Mouse (Mus musculus): ENCODE measurements around the gene Sat2. TPM values are rescaled to one million over a fixed set of nuclear protein-coding genes. Genes with fewer than 3 reads are reported as not detected.

Gene Sat2
- polyA plus RNA-seq, 1 experiment from 2014 or later = 16.9 TPM

GRCm38 (mm10) chr11:69666665-69667005 lies 44.8 kb downstream of the Sat2 start:
- Histone ChIP-seq H3K27ac (ENCODE audit: low read depth, low read length) (no peak overlapping the region), H3K4me1 (ENCODE audit: control insufficient read depth, insufficient read depth, low read length) (peaks cover 10% of the 10 kb centered on the region; the same call in 1 of the 2 replicates), H3K9ac (ENCODE audit: low read depth, low read length) (no peak overlapping the region), H3K9me3 (ENCODE audit: control insufficient read depth, low read length) (no peaks in the 10 kb centered on the region), H3K27me3 (ENCODE audit: control insufficient read depth, insufficient read depth, low read length) (no peaks in the 10 kb centered on the region), H3K36me3 (ENCODE audit: control insufficient read depth, insufficient read depth, low read length) (peaks cover 65% of the 10 kb centered on the region), H3K4me2 (replicated peaks; ENCODE audit: low read depth, low read length) (no peak overlapping the region), H3K4me3 (ENCODE audit: low read length) (no peak overlapping the region)
- WGBS = 89% methylated on average over 3 of the region's 3 CpGs
- no peak for ATAC-seq (ENCODE audit: low FRiP score, low TSS enrichment)

GRCm38 (mm10) chr11:69670786-69671725 lies 49.2 kb downstream of the Sat2 start:
- ATAC-seq (ENCODE audit: low FRiP score, low TSS enrichment) = peak; percentile 73
- peaks cover 9% of the 10 kb centered on the region; the same call in 1 of the 2 replicates for H3K4me1 ChIP-seq (ENCODE audit: control insufficient read depth, insufficient read depth, low read length)
- no peaks in the 10 kb centered on the region for H3K9me3 ChIP-seq (ENCODE audit: control insufficient read depth, low read length)
- peak overlapping the region; percentile 100 for H3K9ac ChIP-seq (ENCODE audit: low read depth, low read length)
- peak overlapping the region; percentile 65 for H3K4me2 ChIP-seq (replicated peaks; ENCODE audit: low read depth, low read length)
- peaks cover 73% of the 10 kb centered on the region for H3K36me3 ChIP-seq (ENCODE audit: control insufficient read depth, insufficient read depth, low read length)
- H3K4me3 ChIP-seq (ENCODE audit: low read length) = peak overlapping the region; percentile 100
- H3K27me3 ChIP-seq (ENCODE audit: control insufficient read depth, insufficient read depth, low read length) = no peaks in the 10 kb centered on the region
- 2% methylated on average over 54 of the region's 61 CpGs for WGBS
- H3K27ac ChIP-seq (ENCODE audit: low read depth, low read length) = peak overlapping the region; percentile 97

- H3K27me3 ChIP-seq (ENCODE audit: control insufficient read depth, insufficient read depth, low read length) = no peaks in the 10 kb centered on the region
- no peaks in the 10 kb centered on the region for H3K9me3 ChIP-seq (ENCODE audit: control insufficient read depth, low read length)
- ATAC-seq (ENCODE audit: low FRiP score, low TSS enrichment) = peak; percentile 13
- H3K36me3 ChIP-seq (ENCODE audit: control insufficient read depth, insufficient read depth, low read length) = peaks cover 73% of the 10 kb centered on the region
- peak overlapping the region; percentile 65 for H3K4me2 ChIP-seq (replicated peaks; ENCODE audit: low read depth, low read length)
- peak overlapping the region; percentile 100 for H3K9ac ChIP-seq (ENCODE audit: low read depth, low read length)
- H3K4me3 ChIP-seq (ENCODE audit: low read length) = peak overlapping the region; percentile 100
- H3K4me1 ChIP-seq (ENCODE audit: control insufficient read depth, insufficient read depth, low read length) = peaks cover 9% of the 10 kb centered on the region; the same call in 1 of the 2 replicates
- H3K27ac ChIP-seq (ENCODE audit: low read depth, low read length) = peak overlapping the region; percentile 97
- WGBS = under 1% methylated on average over 38 of the region's 43 CpGs
Observed at GRCm38 (mm10) chr11:69671726-69672124, 49.9 kb downstream of the Sat2 start.

- peak within 1 kb of the TSS; percentile 100 for H3K4me3 ChIP-seq (ENCODE audit: low read length)
- H3K9me3 ChIP-seq (ENCODE audit: control insufficient read depth, low read length) = no peaks in the 10 kb centered on the region
- peak; percentile 98 for ATAC-seq (ENCODE audit: low FRiP score, low TSS enrichment)
- H3K27ac ChIP-seq (ENCODE audit: low read depth, low read length) = peak within 1 kb of the TSS; percentile 97
- peaks cover 9% of the 10 kb centered on the region; the same call in 1 of the 2 replicates for H3K4me1 ChIP-seq (ENCODE audit: control insufficient read depth, insufficient read depth, low read length)
- peak within 1 kb of the TSS; percentile 65 for H3K4me2 ChIP-seq (replicated peaks; ENCODE audit: low read depth, low read length)
- H3K36me3 ChIP-seq (ENCODE audit: control insufficient read depth, insufficient read depth, low read length) = peaks cover 78% of the 10 kb centered on the region
- no peaks in the 10 kb centered on the region for H3K27me3 ChIP-seq (ENCODE audit: control insufficient read depth, insufficient read depth, low read length)
- WGBS = under 1% methylated on average over 36 of the region's 36 CpGs
- peak within 1 kb of the TSS; percentile 100 for H3K9ac ChIP-seq (ENCODE audit: low read depth, low read length)
Observed at GRCm38 (mm10) chr11:69672211-69672706, 50.4 kb downstream of the Sat2 start, which contains the start of gene Eif4a1. TSS of gene Eif4a1 (minus strand) at chr11:69672423.

MicroRNA genes within 50 kb of the gene (microRNA counts, 519-probe panel; counts per million panel counts)
- microRNA mmu-miR-1934 (not detected), microRNA mmu-miR-467f (3,578 counts per million, percentile 16 among the panel's probes with 10 or more counts)

Small RNAs within 50 kb of the gene (microRNA-seq; reads per million reads assigned to microRNA genes)
- 5.5 reads per million, percentile 20 among the genes with 10 or more reads in this experiment for gene Mir1934
- not detected for gene Mir467f

Other genes with a start within 250 kb of the Sat2 start
- 172 and 221 TPM in 2 replicates for gene Naa38, start 226.5 kb upstream of the Sat2 start, polyA plus RNA-seq (2014; fragmentation: Nextera tagmentation; extraction: Ambion mirVana)
- gene Cyb5d1, start 226.4 kb upstream of the Sat2 start, polyA plus RNA-seq (2014; fragmentation: Nextera tagmentation; extraction: Ambion mirVana) = 11.1 and 23.9 TPM in 2 replicates
- gene Tmem88, start 223.8 kb upstream of the Sat2 start, polyA plus RNA-seq (2014; fragmentation: Nextera tagmentation; extraction: Ambion mirVana) = 36.8 and 39.6 TPM in 2 replicates
- 36.1 and 37.4 TPM in 2 replicates for gene Kdm6b, start 208.3 kb upstream of the Sat2 start, polyA plus RNA-seq (2014; fragmentation: Nextera tagmentation; extraction: Ambion mirVana)
- gene Dnah2, start 72.9 kb upstream of the Sat2 start, polyA plus RNA-seq (2014; fragmentation: Nextera tagmentation; extraction: Ambion mirVana) = 0.87 and 1.5 TPM in 2 replicates
- 3.9 and 9.0 TPM in 2 replicates for gene Efnb3, start 61.8 kb upstream of the Sat2 start, polyA plus RNA-seq (2014; fragmentation: Nextera tagmentation; extraction: Ambion mirVana)
- gene Wrap53, start 41.8 kb upstream of the Sat2 start, polyA plus RNA-seq (2014; fragmentation: Nextera tagmentation; extraction: Ambion mirVana) = 26.9 and 31.9 TPM in 2 replicates
- gene Trp53, start 41.7 kb upstream of the Sat2 start, polyA plus RNA-seq (2014; fragmentation: Nextera tagmentation; extraction: Ambion mirVana) = 214 and 219 TPM in 2 replicates
- gene Atp1b2, start 16.1 kb upstream of the Sat2 start, polyA plus RNA-seq (2014; fragmentation: Nextera tagmentation; extraction: Ambion mirVana) = 7.6 and 11.4 TPM in 2 replicates
- gene Shbg, start 4.1 kb upstream of the Sat2 start, polyA plus RNA-seq (2014; fragmentation: Nextera tagmentation; extraction: Ambion mirVana) = not detected in 2 replicates
- 30.7 and 33.3 TPM in 2 replicates for gene Fxr2, start 11.0 kb downstream of the Sat2 start, polyA plus RNA-seq (2014; fragmentation: Nextera tagmentation; extraction: Ambion mirVana)
- 0.51 TPM in 1 of 2 replicates, not detected in the other for gene Sox15, start 33.3 kb downstream of the Sat2 start, polyA plus RNA-seq (2014; fragmentation: Nextera tagmentation; extraction: Ambion mirVana)
- 42.3 and 71.8 TPM in 2 replicates for gene Mpdu1, start 40.6 kb downstream of the Sat2 start, polyA plus RNA-seq (2014; fragmentation: Nextera tagmentation; extraction: Ambion mirVana)
- 8.5 and 10.5 TPM in 2 replicates for gene Cd68, start 44.1 kb downstream of the Sat2 start, polyA plus RNA-seq (2014; fragmentation: Nextera tagmentation; extraction: Ambion mirVana)
- 729 and 1,177 TPM in 2 replicates for gene Eif4a1, start 50.4 kb downstream of the Sat2 start, polyA plus RNA-seq (2014; fragmentation: Nextera tagmentation; extraction: Ambion mirVana)
- 95.2 and 102 TPM in 2 replicates for gene Senp3, start 60.1 kb downstream of the Sat2 start, polyA plus RNA-seq (2014; fragmentation: Nextera tagmentation; extraction: Ambion mirVana)
- gene Tnfsf13, start 63.8 kb downstream of the Sat2 start, polyA plus RNA-seq (2014; fragmentation: Nextera tagmentation; extraction: Ambion mirVana) = 0.34 and 0.60 TPM in 2 replicates
- gene Tnfsf12, start 73.8 kb downstream of the Sat2 start, polyA plus RNA-seq (2014; fragmentation: Nextera tagmentation; extraction: Ambion mirVana) = 6.9 and 8.6 TPM in 2 replicates
- gene Tnfsfm13, start 74.1 kb downstream of the Sat2 start, polyA plus RNA-seq (2014; fragmentation: Nextera tagmentation; extraction: Ambion mirVana) = 4.6 and 4.9 TPM in 2 replicates
- 30.2 and 58.4 TPM in 2 replicates for gene Polr2a, start 136.6 kb downstream of the Sat2 start, polyA plus RNA-seq (2014; fragmentation: Nextera tagmentation; extraction: Ambion mirVana)
- 0.23 and 0.36 TPM in 2 replicates for gene Slc35g3, start 139.9 kb downstream of the Sat2 start, polyA plus RNA-seq (2014; fragmentation: Nextera tagmentation; extraction: Ambion mirVana)
- gene Zbtb4, start 143.9 kb downstream of the Sat2 start, polyA plus RNA-seq (2014; fragmentation: Nextera tagmentation; extraction: Ambion mirVana) = 2.0 and 2.2 TPM in 2 replicates
- gene Chrnb1, start 173.9 kb downstream of the Sat2 start, polyA plus RNA-seq (2014; fragmentation: Nextera tagmentation; extraction: Ambion mirVana) = 4.6 and 6.5 TPM in 2 replicates
- gene Fgf11, start 179.8 kb downstream of the Sat2 start, polyA plus RNA-seq (2014; fragmentation: Nextera tagmentation; extraction: Ambion mirVana) = 1.7 and 1.9 TPM in 2 replicates
- 6.4 and 7.7 TPM in 2 replicates for gene Tmem102, start 183.6 kb downstream of the Sat2 start, polyA plus RNA-seq (2014; fragmentation: Nextera tagmentation; extraction: Ambion mirVana)
- not detected in 2 replicates for gene Gm39566, start 193.3 kb downstream of the Sat2 start, polyA plus RNA-seq (2014; fragmentation: Nextera tagmentation; extraction: Ambion mirVana)
- not detected in 2 replicates for gene Spem2, start 196.4 kb downstream of the Sat2 start, polyA plus RNA-seq (2014; fragmentation: Nextera tagmentation; extraction: Ambion mirVana)
- gene Spem1, start 200.2 kb downstream of the Sat2 start, polyA plus RNA-seq (2014; fragmentation: Nextera tagmentation; extraction: Ambion mirVana) = 0.27 TPM in 1 of 2 replicates, not detected in the other
- 7.8 and 8.5 TPM in 2 replicates for gene Nlgn2, start 215.8 kb downstream of the Sat2 start, polyA plus RNA-seq (2014; fragmentation: Nextera tagmentation; extraction: Ambion mirVana)
- gene Tmem256, start 216.5 kb downstream of the Sat2 start, polyA plus RNA-seq (2014; fragmentation: Nextera tagmentation; extraction: Ambion mirVana) = 354 and 512 TPM in 2 replicates
- 84.3 and 105 TPM in 2 replicates for gene Plscr3, start 224.4 kb downstream of the Sat2 start, polyA plus RNA-seq (2014; fragmentation: Nextera tagmentation; extraction: Ambion mirVana)
- gene Tnk1, start 236.7 kb downstream of the Sat2 start, polyA plus RNA-seq (2014; fragmentation: Nextera tagmentation; extraction: Ambion mirVana) = 2.3 and 4.9 TPM in 2 replicates

Measured in kidney, embryonic 14.5 days (tissue).